Mouse (Mus musculus) E14TG2a.4 (cell line): ENCODE data around the gene Igfbpl1.
A peak's percentile ranks its signal among the peaks of the same experiment; 100 is the strongest.

Experiments used
- H3K27me3 ChIP-seq: 2 replicates; pipeline ENCODE4 v1.6.1; 2014; ENCODE audit warnings: low read length, control low read depth; ENCODE audit not compliant: insufficient read depth
- H3K36me3 ChIP-seq: 2 replicates; pipeline ENCODE4 v1.6.1; 2014; ENCODE audit warnings: low read length, control low read depth; ENCODE audit not compliant: insufficient read depth
- H3K4me1 ChIP-seq: replicated peaks from 2 replicates; pipeline ENCODE4 v1.6.1; 2014; ENCODE audit warnings: low read depth, low read length, control low read depth
- H3K4me3 ChIP-seq: replicated peaks from 2 replicates; pipeline ENCODE4 v1.5.1; 2014; ENCODE audit warnings: mild to moderate bottlenecking, low read length
- H3K9me3 ChIP-seq: 2 replicates; pipeline ENCODE4 v1.6.1; 2014; ENCODE audit warnings: low read length, control low read depth
- CTCF ChIP-seq: conservative IDR thresholded peaks from 2 replicates; pipeline ENCODE4 v1.5.1; 2014; ENCODE audit warnings: low read length
- NANOG ChIP-seq: IDR thresholded peaks from 2 replicates; pipeline ENCODE4 v1.6.1; 2014; ENCODE audit warnings: borderline replicate concordance, low read length, mixed read lengths
- POU5F1 ChIP-seq: IDR thresholded peaks from 2 replicates; pipeline ENCODE4 v1.6.1; 2014; ENCODE audit warnings: low read length, borderline replicate concordance

Igfbpl1 gene

GRCm38 (mm10) chr4:45826275-45827040 is at the start of gene Igfbpl1:
Gene Igfbpl1, minus strand, starts transcription at chr4:45826923.
- no peak for TF ChIP-seq CTCF
- no peak for TF ChIP-seq POU5F1
- no peak for TF ChIP-seq NANOG
- H3K4me3 ChIP-seq = peak within 1 kb of the TSS; percentile 84
- no peaks in the 10 kb centered on the region for H3K36me3 ChIP-seq
- H3K27me3 ChIP-seq = peaks cover 92% of the 10 kb centered on the region
- peaks cover 53% of the 10 kb centered on the region for H3K4me1 ChIP-seq
- no peaks in the 10 kb centered on the region for H3K9me3 ChIP-seq

GRCm38 (mm10) chr4:45872147-45872546 is 45.4 kb upstream of the Igfbpl1 start:
- peaks cover 22% of the 10 kb centered on the region for H3K9me3 ChIP-seq
- H3K4me1 ChIP-seq = peaks cover 37% of the 10 kb centered on the region
- H3K36me3 ChIP-seq = no peaks in the 10 kb centered on the region
- H3K27me3 ChIP-seq = peaks cover 10% of the 10 kb centered on the region
- H3K4me3 ChIP-seq = no peak overlapping the region
- TF ChIP-seq POU5F1 = no peak
- TF ChIP-seq NANOG = no peak
- no peak for TF ChIP-seq CTCF

- no peak for TF ChIP-seq POU5F1
- TF ChIP-seq CTCF = no peak
- no peak for TF ChIP-seq NANOG
- peak overlapping the region; percentile 52 for H3K4me3 ChIP-seq
- H3K27me3 ChIP-seq = peaks cover 27% of the 10 kb centered on the region
- H3K36me3 ChIP-seq = no peaks in the 10 kb centered on the region
- H3K9me3 ChIP-seq = 0 out of 2 replicates have a peak, but pooled peaks cover 3% of the 10 kb centered on the region
- peaks cover 51% of the 10 kb centered on the region for H3K4me1 ChIP-seq
Measured at GRCm38 (mm10) chr4:45869021-45869815, 42.5 kb upstream of the Igfbpl1 start.

GRCm38 (mm10) chr4:45867416-45867815 is 40.7 kb upstream of the Igfbpl1 start:
- peaks cover 51% of the 10 kb centered on the region for H3K4me1 ChIP-seq
- peaks cover 27% of the 10 kb centered on the region for H3K27me3 ChIP-seq
- TF ChIP-seq POU5F1 (no peak), NANOG (peak; percentile 46; the same call in 1 of the 2 replicates), CTCF (no peak)
- H3K9me3 ChIP-seq = no peaks in the 10 kb centered on the region
- H3K4me3 ChIP-seq = no peak overlapping the region
- no peaks in the 10 kb centered on the region for H3K36me3 ChIP-seq

- Histone ChIP-seq H3K4me3 (no peak overlapping the region), H3K36me3 (no peaks in the 10 kb centered on the region), H3K4me1 (peaks cover 8% of the 10 kb centered on the region; the same call in 1 of the 2 replicates), H3K27me3 (peaks cover 52% of the 10 kb centered on the region), H3K9me3 (peaks cover 7% of the 10 kb centered on the region; the same call in 1 of the 2 replicates)
- TF ChIP-seq POU5F1 (no peak), NANOG (no peak), CTCF (no peak)
Measured at GRCm38 (mm10) chr4:45861160-45861559, 34.4 kb upstream of the Igfbpl1 start.

- Histone ChIP-seq H3K4me1 (peaks cover 15% of the 10 kb centered on the region), H3K36me3 (no peaks in the 10 kb centered on the region)
Measured at GRCm38 (mm10) chr4:45855803-45856424, 29.2 kb upstream of the Igfbpl1 start.

GRCm38 (mm10) chr4:45853496-45854246 is 26.9 kb upstream of the Igfbpl1 start:
- Histone ChIP-seq H3K4me3 (no peak overlapping the region), H3K4me1 (peaks cover 31% of the 10 kb centered on the region)
- TF ChIP-seq CTCF = no peak
- TF ChIP-seq POU5F1 = no peak
- TF ChIP-seq NANOG = no peak

More at GRCm38 (mm10) chr4:45855803-45856424, 29.2 kb upstream of the Igfbpl1 start:
- Histone ChIP-seq H3K4me3 (no peak overlapping the region), H3K9me3 (peaks cover 7% of the 10 kb centered on the region; the same call in 1 of the 2 replicates), H3K27me3 (peaks cover 51% of the 10 kb centered on the region)
- TF ChIP-seq CTCF = peak; percentile 72
- no peak for TF ChIP-seq NANOG

GRCm38 (mm10) chr4:45851640-45852051 is 24.9 kb upstream of the Igfbpl1 start:
- no peak for TF ChIP-seq NANOG
- TF ChIP-seq POU5F1 = no peak
- TF ChIP-seq CTCF = no peak
- H3K36me3 ChIP-seq = no peaks in the 10 kb centered on the region
- no peak overlapping the region for H3K4me3 ChIP-seq
- H3K9me3 ChIP-seq = no peaks in the 10 kb centered on the region
- peaks cover 51% of the 10 kb centered on the region for H3K27me3 ChIP-seq
- peaks cover 37% of the 10 kb centered on the region for H3K4me1 ChIP-seq

More at GRCm38 (mm10) chr4:45853496-45854246, 26.9 kb upstream of the Igfbpl1 start:
- peaks cover 46% of the 10 kb centered on the region for H3K27me3 ChIP-seq
- H3K36me3 ChIP-seq = no peaks in the 10 kb centered on the region
- no peaks in the 10 kb centered on the region for H3K9me3 ChIP-seq
